Mouse (Mus musculus) liver, embryonic 14.5 days (tissue): ENCODE data around the gene Gm21972. TPM values are rescaled to one million over a fixed set of nuclear protein-coding genes. Genes with fewer than 3 reads are reported as not detected.

Source experiments
- ATAC-seq: fragments of 200-750 bp; cut with Nextera tagmentation; 2 replicates; pipeline ENCODE4 v1.8.0; 2017; ENCODE audit warnings: moderate number of reproducible peaks, mild to moderate bottlenecking, moderate library complexity; ENCODE audit not compliant: insufficient read depth
- DNase-seq, 3 experiments: peaks; one replicate each; pipeline ENCODE4 v3.0.0-alpha.2; 2012 to 2013; ENCODE audit warnings: low read depth in 3 of 3, low spot score in 3 of 3
- H3K27ac ChIP-seq: fragments of 300-500 bp; sonication (generic); 2 replicates; pipeline ENCODE4 v1.5.1; 2014; ENCODE audit warnings: moderate library complexity, mild to moderate bottlenecking, control low read depth, inconsistent platforms
- H3K27me3 ChIP-seq: fragments of 300-500 bp; sonication (generic); 2 replicates; pipeline ENCODE4 v1.6.1; 2014; ENCODE audit warnings: mild to moderate bottlenecking, low read length, moderate library complexity; ENCODE audit not compliant: control insufficient read depth, insufficient read depth
- H3K36me3 ChIP-seq: fragments of 300-500 bp; sonication (generic); replicated peaks from 2 replicates; pipeline ENCODE4 v1.6.1; 2014; ENCODE audit warnings: low read depth; ENCODE audit not compliant: control insufficient read depth, insufficient read depth
- H3K4me1 ChIP-seq, 2 experiments: fragments of 200-500 bp in 1 of 2; fragments of 300-500 bp in 1 of 2; sonication (generic) in 1 of 2; replicated peaks; 2 replicates each; pipeline ENCODE4 v1.6.1; 2012 to 2014; ENCODE audit warnings: antibody characterized with exemption in 1 of 2, inconsistent platforms in 1 of 2, low read length in 1 of 2; ENCODE audit not compliant: control insufficient read depth in 2 of 2, insufficient read depth in 2 of 2
- H3K4me2 ChIP-seq: fragments of 300-500 bp; sonication (generic); 2 replicates; pipeline ENCODE4 v1.6.1; 2014; ENCODE audit warnings: low read depth, mild to moderate bottlenecking, control low read depth, moderate library complexity
- H3K4me3 ChIP-seq, 2 experiments: fragments of 200-500 bp in 1 of 2; fragments of 300-500 bp in 1 of 2; sonication (generic) in 1 of 2; 2 replicates each; pipeline ENCODE4 v1.5.1; 2012 to 2014; ENCODE audit warnings: low read depth in 2 of 2, low read length in 2 of 2, mild to moderate bottlenecking in 2 of 2, control low read depth in 1 of 2, inconsistent platforms in 1 of 2, moderate library complexity in 1 of 2; ENCODE audit not compliant: insufficient read depth in 1 of 2
- H3K9ac ChIP-seq: fragments of 300-500 bp; sonication (generic); replicated peaks from 2 replicates; pipeline ENCODE4 v1.6.1; 2014; ENCODE audit warnings: mild to moderate bottlenecking, control low read depth, moderate library complexity
- H3K9me3 ChIP-seq: fragments of 300-500 bp; sonication (generic); 2 replicates; pipeline ENCODE4 v1.6.1; 2016; ENCODE audit warnings: low read length, mixed read lengths; ENCODE audit not compliant: control insufficient read depth
- CTCF ChIP-seq: IDR thresholded peaks from 2 replicates; pipeline ENCODE4 v1.5.1; 2016; ENCODE audit warnings: antibody characterized with exemption, low read depth, control low read depth
- EP300 ChIP-seq: IDR thresholded peaks from 2 replicates; pipeline ENCODE4 v1.6.1; 2016; ENCODE audit warnings: antibody characterized with exemption, low read depth
- WGBS: fragments of 180-500 bp; shearing (Covaris S2); extraction: QIAGEN DNeasy Blood & Tissue Kit; methylation state at CpG from one replicate; pipeline ENCODE4 v1.1.7; 2014; ENCODE audit not compliant: insufficient replicate concordance; 5-methylcytosine and 5-hydroxymethylcytosine counted together
- polyA plus RNA-seq, 2 experiments: library from polyadenylated mRNA; depleted of rRNA in 1 of 2; stranded (reverse) in 1 of 2; unstranded in 1 of 2; fragments of >200 nt; fragmentation: Nextera tagmentation in 1 of 2; extraction: Ambion mirVana in 1 of 2; gene quantifications; 2 replicates each; pipeline versions ENCODE4 v1.2.1 to v1.2.3; 2012 to 2014

The Gm21972 gene
- polyA plus RNA-seq, 2 experiments: 0.15 to 1.2 TPM

- Histone ChIP-seq H3K27ac (no peak overlapping the region; the same call in 1 of the 2 replicates), H3K4me3 (no peak overlapping the region), H3K4me2 (no peak overlapping the region), H3K27me3 (no peaks in the 10 kb centered on the region), H3K9me3 (no peaks in the 10 kb centered on the region), H3K4me1 (no peaks in the 10 kb centered on the region), H3K9ac (no peak overlapping the region), H3K36me3 (peaks cover 3% of the 10 kb centered on the region; the same call in 1 of the 2 replicates)
- WGBS: 65% methylated on average over 2 of the region's 2 CpGs
- ATAC-seq: peak; percentile 38
- DNase-seq: no peak
- TF ChIP-seq EP300: no peak
- no peak for TF ChIP-seq CTCF
Measured at GRCm38 (mm10) chr1:86176066-86176465, 42.6 kb downstream of the Gm21972 start.

- Histone ChIP-seq H3K4me2 (no peak overlapping the region), H3K9me3 (no peaks in the 10 kb centered on the region), H3K4me1 (peaks cover 11 to 13% of the 10 kb centered on the region in 2 experiments), H3K36me3 (peaks cover 3% of the 10 kb centered on the region; the same call in 1 of the 2 replicates), H3K27me3 (no peaks in the 10 kb centered on the region), H3K4me3 (no peak overlapping the region), H3K9ac (no peak overlapping the region), H3K27ac (no peak overlapping the region)
- peak; percentile 74 to 81 (median 78) for DNase-seq
- TF ChIP-seq CTCF: peak; percentile 100
- no peak for TF ChIP-seq EP300
- ATAC-seq: peak; percentile 61
- WGBS: 34% methylated on average over 7 of the region's 7 CpGs
Measured at GRCm38 (mm10) chr1:86178462-86179253, 45.2 kb downstream of the Gm21972 start.

- peak overlapping the region; percentile 36 for H3K4me2 ChIP-seq
- no peak overlapping the region for H3K4me3 ChIP-seq
- no peak overlapping the region for H3K9ac ChIP-seq
- peak; percentile 36 to 42 (median 37) for DNase-seq
- no peaks in the 10 kb centered on the region for H3K27me3 ChIP-seq
- H3K36me3 ChIP-seq: no peaks in the 10 kb centered on the region
- WGBS: 38% methylated on average over 5 of the region's 5 CpGs
- no peaks in the 10 kb centered on the region for H3K9me3 ChIP-seq
- peak overlapping the region; percentile 7 for H3K27ac ChIP-seq
- peaks cover 11 to 13% of the 10 kb centered on the region in 2 experiments for H3K4me1 ChIP-seq
- ATAC-seq: peak; percentile 59
- TF ChIP-seq CTCF (no peak), EP300 (peak; percentile 33; the same call in 1 of the 2 replicates)
Measured at GRCm38 (mm10) chr1:86182004-86182709, 48.7 kb downstream of the Gm21972 start.

- H3K4me2 ChIP-seq: no peak overlapping the region
- H3K4me1 ChIP-seq: peaks cover 11 to 13% of the 10 kb centered on the region in 2 experiments
- DNase-seq (no peak), ATAC-seq (no peak)
- no peak overlapping the region for H3K9ac ChIP-seq
- TF ChIP-seq CTCF (no peak), EP300 (no peak)
- H3K36me3 ChIP-seq: no peaks in the 10 kb centered on the region
- H3K9me3 ChIP-seq: no peaks in the 10 kb centered on the region
- no peak overlapping the region for H3K4me3 ChIP-seq
- no peak overlapping the region for H3K27ac ChIP-seq
- no peaks in the 10 kb centered on the region for H3K27me3 ChIP-seq
- WGBS: 54% methylated on average over 4 of the region's 4 CpGs
Measured at GRCm38 (mm10) chr1:86183577-86184263, 50.3 kb downstream of the Gm21972 start.
